ENCODE assay signal across 8 mouse cellular contexts in genomic region chr1:135700605-135701004, GRCm38 (mm10). TPM values are rescaled to one million over a fixed set of nuclear protein-coding genes. Genes with fewer than 3 reads are reported as not detected.
DNase-seq lines count a peak whose midpoint lies in the region; ATAC-seq and TF ChIP-seq lines count a peak whose summit lies in the region.

No protein-coding gene starts in this region.

- H3K27ac ChIP-seq in embryonic fibroblast, embryonic 13.5 days (ENCODE audit: insufficient read depth, low read length) = no peak overlapping the region

- intact Hi-C loops in heart, postnatal 14 days (cut with DNase I) = loop anchor here (1.0 kb wide), 2 partner anchors 28 to 156 kb away; no protein-coding TSS in a partner anchor

- peak; percentile 83 for ATAC-seq in CD4-positive, CD25-positive, alpha-beta regulatory T cell, adult 4 months

- peak; percentile 74; the same call in 1 of the 2 replicates for TF ChIP-seq CTCF in embryonic fibroblast, embryonic 13.5 days (IDR thresholded peaks at IDR 0.05; ENCODE audit: borderline replicate concordance, insufficient read depth, low read length)

- H3K4me3 ChIP-seq in embryonic fibroblast, embryonic 13.5 days (ENCODE audit: insufficient read depth, low read length) = no peak overlapping the region

- no peak for TF ChIP-seq POLR2A in embryonic fibroblast, embryonic 13.5 days (IDR thresholded peaks at IDR 0.05; ENCODE audit: low read depth, low read length)

- DNase-seq in adrenal gland, postnatal 10 days = peak; percentile 86
- peak; percentile 83 to 85 for DNase-seq in heart, postnatal 14 days
- DNase-seq in layer of hippocampus, postnatal 14 days (ENCODE audit: low spot score in 2 of 2) = peak; percentile 72 to 81
- peak; percentile 88 for DNase-seq in lung, postnatal 14 days
- peak; percentile 61 for DNase-seq in retina, postnatal 7 days (ENCODE audit: low read depth, low spot score)
- peak; percentile 89 for DNase-seq in thymus, postnatal 4 days

- peaks cover 6% of the 10 kb centered on the region; the same call in 1 of the 2 replicates for H3K4me1 ChIP-seq in embryonic fibroblast, embryonic 13.5 days (ENCODE audit: control insufficient read depth, insufficient read depth, low read length)

RNA-seq across cellular contexts. Expression of gene Csrp1, which starts 19.3 kb away (rescaled TPM):
- 10 to 100 TPM; 21.7 to 38.1 TPM for polyA plus RNA-seq in CD4-positive, CD25-positive, alpha-beta regulatory T cell, adult 4 months (2017; shearing (Covaris generic))
- 10 to 100 TPM; 94.9 to 97.9 TPM for total RNA-seq in adrenal gland, postnatal 10 days (2021)
- polyA plus RNA-seq in embryonic fibroblast, embryonic 13.5 days (2011; ENCODE audit: insufficient read length, low read depth, missing spikeins) = 453 and 629 TPM in 2 replicates
- 10 to 100 TPM; 60.3 to 66.0 TPM for total RNA-seq in heart, postnatal 14 days (2021)
- 100 to 1,000 TPM; 150 to 168 TPM for total RNA-seq in layer of hippocampus, postnatal 14 days (2021)
